Mouse (Mus musculus) heart, postnatal 0 days (tissue): ENCODE measurements at regions not wholly inside any gene's neighbourhood (a gene's known extent, or its start where the extent isn't known, plus 50 kb on each side); places are given as distances from the start of the nearest gene placed in this dataset.

ENCODE experiments used
- CTCF ChIP-seq: IDR thresholded peaks from 2 replicates; pipeline ENCODE4 v1.5.1; 2016; ENCODE audit warnings: antibody characterized with exemption, control low read depth, low read depth
- EP300 ChIP-seq: IDR thresholded peaks from 2 replicates; pipeline ENCODE4 v1.6.1; 2016; ENCODE audit warnings: antibody characterized with exemption, low read depth

- TF ChIP-seq CTCF (no peak), EP300 (no peak)
These were observed 98.3 kb upstream of the Cpm start for GRCm38 (mm10) chr10:117530859-117531602.
